Mouse (Mus musculus) CH12.LX (cell line): Measurements from ENCODE around the gene Prps1l3. TPM values are rescaled to one million over a fixed set of nuclear protein-coding genes. Genes with fewer than 3 reads are reported as not detected.

Experiments
- DNase-seq: peaks from one replicate; pipeline ENCODE4 v3.0.0-alpha.2; 2013; ENCODE audit errors: extremely low read depth
- H3K27ac ChIP-seq: 2 replicates; pipeline ENCODE4 v1.5.1; 2012; ENCODE audit warnings: low read depth, mild to moderate bottlenecking, control low read depth, moderate library complexity; ENCODE audit not compliant: insufficient read depth
- H3K27me3 ChIP-seq: replicated peaks from 2 replicates; pipeline ENCODE3; 2012; ENCODE audit warnings: inconsistent platforms
- H3K36me3 ChIP-seq, 2 experiments: replicated peaks in 1 of 2; 2 replicates each; pipeline versions ENCODE3 to v1.6.1; 2012; ENCODE audit warnings: inconsistent platforms in 1 of 2, low read length in 1 of 2, mild to moderate bottlenecking in 1 of 2, mixed read lengths in 1 of 2, moderate library complexity in 1 of 2; ENCODE audit not compliant: control insufficient read depth in 1 of 2, insufficient read depth in 1 of 2
- H3K4me1 ChIP-seq, 2 experiments: 2 replicates each; pipeline ENCODE4 v1.6.1; 2012; ENCODE audit warnings: inconsistent platforms in 1 of 2, moderate library complexity in 1 of 2; ENCODE audit not compliant: insufficient read depth in 2 of 2, control insufficient read depth in 1 of 2
- H3K4me2 ChIP-seq: 2 replicates; pipeline ENCODE4 v1.6.1; 2012; ENCODE audit warnings: low read depth, mild to moderate bottlenecking, control low read depth; ENCODE audit not compliant: poor library complexity, insufficient read depth, severe bottlenecking
- H3K4me3 ChIP-seq, 3 experiments: fragments of 150-350 bp in 1 of 3; sonication (generic) in 1 of 3; replicated peaks in 1 of 3; 2 replicates each; pipeline versions ENCODE3 to v1.5.1; 2011 to 2012; ENCODE audit warnings: low read depth in 2 of 3, low read length in 2 of 3, mild to moderate bottlenecking in 2 of 3, moderate library complexity in 2 of 3, control low read depth in 1 of 3, improper control_type of control experiment in 1 of 3, inconsistent platforms in 1 of 3, mixed read lengths in 1 of 3; ENCODE audit not compliant: poor library complexity in 1 of 3
- H3K79me2 ChIP-seq: replicated peaks from 2 replicates; pipeline ENCODE4 v1.6.1; 2012; ENCODE audit warnings: mild to moderate bottlenecking, moderate library complexity; ENCODE audit not compliant: control insufficient read depth, poor library complexity, insufficient read depth, severe bottlenecking; ENCODE audit errors: extremely low read depth
- H3K9ac ChIP-seq: 2 replicates; pipeline ENCODE4 v1.6.1; 2012; ENCODE audit warnings: low read depth, mild to moderate bottlenecking, control low read depth, moderate library complexity; ENCODE audit not compliant: insufficient read depth
- H3K9me3 ChIP-seq: replicated peaks from 2 replicates; pipeline ENCODE3; 2012; ENCODE audit warnings: low read length, inconsistent platforms, mixed read lengths
- CTCF ChIP-seq, 2 experiments: IDR thresholded peaks in 1 of 2; conservative IDR thresholded peaks in 1 of 2; 2 replicates each; pipeline ENCODE4 v1.5.1; 2011 to 2012; ENCODE audit warnings: low read depth in 2 of 2, low read length in 2 of 2, improper control_type of control experiment in 1 of 2, inconsistent platforms in 1 of 2, mild to moderate bottlenecking in 1 of 2, moderate library complexity in 1 of 2
- RAD21 ChIP-seq: IDR thresholded peaks from 2 replicates; pipeline ENCODE4 v1.6.1; 2011; ENCODE audit warnings: low read depth, mild to moderate bottlenecking, low read length, improper control_type of control experiment, moderate library complexity
- TBP ChIP-seq: conservative IDR thresholded peaks from 2 replicates; pipeline ENCODE4 v1.6.1; 2011; ENCODE audit warnings: low read depth, low read length, improper control_type of control experiment
- dilution Hi-C: fragments of 300-500 bp; cut with MboI; formaldehyde crosslinking; loops from 2 replicates; pipeline ENCODE4 v1.14.3; 2020; ENCODE audit warnings: low sequenced_read_pairs; ENCODE audit not compliant: extremely low pct_unique_long_range_greater_than_20kb, extremely low pct_ligation_motif_present
- in situ Hi-C: fragments of 300-500 bp; cut with MboI; formaldehyde crosslinking; loops from 3 replicates; pipeline ENCODE4 v1.14.3; 2019; ENCODE audit warnings: low sequenced_read_pairs, low pct_ligation_motif_present, low pct_unique_long_range_greater_than_20kb, mixed read lengths
- polyA plus RNA-seq: library from polyadenylated mRNA; unstranded; fragments of >175 nt; gene quantifications from 2 replicates; pipeline ENCODE4 v1.2.1, GENCODE M21; 2012; ENCODE audit warnings: low read depth; ENCODE audit not compliant: insufficient read length
- total RNA-seq, 2 experiments: library from RNA; depleted of rRNA; stranded (reverse); fragments of 300-350 nt in 1 of 2; fragments of >200 nt in 1 of 2; gene quantifications; 2 replicates each; pipeline ENCODE4 v1.2.3; 2012 to 2014

The Prps1l3 gene
- total and polyA plus RNA-seq, 3 experiments, result 91.2 to 163 (median 92.3) TPM

DNA sequence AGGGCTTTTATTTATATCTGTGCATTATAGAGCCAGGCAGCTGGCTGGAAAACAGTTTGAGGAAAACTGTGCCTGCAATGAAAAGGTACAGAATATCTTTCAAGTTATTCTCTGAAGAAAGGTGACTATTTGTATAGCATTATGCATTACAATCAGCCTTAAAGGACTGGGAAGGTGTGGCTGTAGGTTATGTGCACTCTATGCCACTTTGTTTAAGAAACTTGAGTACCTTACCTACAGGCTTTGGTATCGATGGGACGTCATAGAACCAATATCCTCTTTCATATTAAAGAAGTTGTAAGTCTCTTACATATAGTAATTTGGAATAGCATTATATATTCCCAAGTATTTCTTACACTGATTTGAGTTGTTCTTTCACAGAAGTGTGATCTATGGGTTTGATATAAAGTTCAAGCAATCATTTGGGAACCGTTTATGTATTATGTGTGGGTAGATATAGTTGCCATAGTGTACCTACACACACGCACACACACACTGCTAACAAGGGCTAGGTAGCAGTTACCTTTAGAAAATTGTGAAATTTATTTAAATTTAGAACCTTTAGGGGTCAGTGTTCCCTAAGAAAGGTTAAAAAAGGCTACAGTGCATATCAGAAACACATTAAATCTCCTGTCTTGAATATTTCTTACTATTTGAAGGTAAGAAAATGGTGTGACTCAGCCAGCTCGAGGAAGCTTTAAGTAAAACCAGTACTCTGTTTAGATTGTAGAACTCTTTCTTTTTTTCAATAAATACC, 55.3 kb downstream of the Prps1l3 start:
- no peaks in the 10 kb centered on the region for H3K4me1 ChIP-seq
- dilution Hi-C loops (no loop called here), in situ Hi-C loops (no loop called here)
- H3K27ac ChIP-seq, result no peak overlapping the region
- H3K9me3 ChIP-seq, result no peaks in the 10 kb centered on the region
- no peak overlapping the region for H3K4me2 ChIP-seq
- DNase-seq, result no peak
- peak in 1 of 2 experiments; percentile 20; a peak in 1 of 4 replicates for TF ChIP-seq CTCF (conservative IDR thresholded peaks at IDR 0.05 in 1 of 2, IDR thresholded peaks at IDR 0.05 in 1 of 2; ENCODE audit: low read depth in 2 of 2, low read length in 2 of 2)
- TF ChIP-seq RAD21, result peak; percentile 32
- TF ChIP-seq TBP, result no peak
- H3K4me3 ChIP-seq, result no peak overlapping the region
- H3K36me3 ChIP-seq, result no peaks in the 10 kb centered on the region
- no peaks in the 10 kb centered on the region for H3K27me3 ChIP-seq
- H3K79me2 ChIP-seq, result no peaks in the 10 kb centered on the region
- H3K9ac ChIP-seq, result no peak overlapping the region

Other genes starting within 250 kb of the Prps1l3 start
- gene Slc25a21, start 32.9 kb upstream of the Prps1l3 start, total RNA-seq (2012; rRNA removed), result not detected in 2 replicates
- not detected in 2 replicates for gene Slc25a21, start 32.9 kb upstream of the Prps1l3 start, total RNA-seq (2014; rRNA removed)
- gene Slc25a21, start 32.9 kb upstream of the Prps1l3 start, polyA plus RNA-seq, result not detected in 2 replicates
- gene Mipol1, start within 50 bp of the Prps1l3 start, total RNA-seq (2012; rRNA removed), result 6.0 and 6.4 TPM in 2 replicates
- gene Mipol1, start within 50 bp of the Prps1l3 start, total RNA-seq (2014; rRNA removed), result 8.9 and 10.4 TPM in 2 replicates
- 6.6 TPM in 2 replicates for gene Mipol1, start within 50 bp of the Prps1l3 start, polyA plus RNA-seq